8 mouse cellular contexts compared by ENCODE assay signal in the genomic region with DNA sequence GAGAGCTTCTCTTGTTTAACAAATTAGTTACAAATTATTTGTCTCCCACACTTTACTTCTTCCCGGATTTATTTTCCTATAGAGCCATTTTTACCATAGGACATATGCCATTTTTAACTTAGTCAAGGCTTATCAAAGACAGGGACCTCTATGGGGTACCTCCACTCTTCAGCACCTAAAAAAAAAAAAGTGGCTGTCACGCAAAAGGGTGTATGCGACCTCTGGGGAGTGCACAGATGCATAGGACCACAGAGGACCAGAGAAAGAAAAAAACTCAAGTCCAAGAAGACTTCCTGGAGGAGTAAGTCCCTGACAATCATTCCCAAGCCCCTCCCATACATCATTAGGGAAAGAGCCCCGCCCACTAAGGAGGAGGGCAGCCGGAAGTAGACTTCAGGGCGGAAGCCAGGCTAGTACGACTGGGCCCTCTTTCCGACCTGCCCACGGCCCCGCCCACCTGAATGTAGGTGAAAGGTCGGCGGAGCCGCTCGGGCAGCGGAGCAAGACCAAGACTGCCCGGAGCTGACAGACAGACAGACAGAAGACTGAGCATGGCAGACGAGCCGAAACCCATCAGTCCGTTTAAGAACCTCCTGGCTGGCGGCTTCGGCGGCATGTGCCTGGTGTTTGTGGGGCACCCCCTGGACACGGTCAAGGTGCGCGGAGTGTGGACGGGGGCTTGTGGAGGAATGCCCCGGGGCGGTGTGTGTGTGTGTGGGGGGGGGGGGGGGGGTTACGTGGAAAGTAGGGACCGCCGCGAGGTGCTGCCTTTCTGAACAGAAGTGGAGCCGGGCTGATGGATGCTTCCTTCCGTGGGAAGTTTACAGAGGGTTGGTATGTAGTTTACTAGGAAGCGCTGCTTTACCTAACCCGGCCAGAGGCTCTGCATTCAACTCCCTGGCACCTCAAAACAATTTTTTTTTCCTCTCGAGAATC. TPM values are rescaled to one million over a fixed set of nuclear protein-coding genes. Genes with fewer than 3 reads are reported as not detected.
A peak's percentile ranks its signal among the peaks of the same experiment; 100 is the strongest.
DNase-seq lines count a peak whose midpoint lies in the region; ATAC-seq and TF ChIP-seq lines count a peak whose summit lies in the region.

Gene Slc25a20 (plus strand): TSS at position 412 of the 936 bp plus-strand sequence.

- in situ Hi-C loops in ES-E14 (cut with MboI; ENCODE audit: low sequenced_read_pairs in 2 of 2, unreplicated experiment in 2 of 2), result no loop called here

- WGBS in forebrain, embryonic 16.5 days, result 2% methylated on average over 37 of the region's 37 CpGs
- WGBS in lung, embryonic 15.5 days, result 2% methylated on average over 36 of the region's 37 CpGs

- H3K4me2 ChIP-seq in forebrain, embryonic 16.5 days (ENCODE audit: low read length), result peak within 1 kb of the TSS; percentile 67
- H3K4me2 ChIP-seq in lung, embryonic 15.5 days, result peak within 1 kb of the TSS; percentile 74

- H3K4me3 ChIP-seq in ES-E14 (ENCODE audit: insufficient read depth in 1 of 2, low read depth in 1 of 2, low read length in 2 of 2, poor library complexity in 1 of 2, severe bottlenecking in 1 of 2), result peak within 1 kb of the TSS; percentile 93
- H3K4me3 ChIP-seq in forebrain, embryonic 16.5 days (replicated peaks; ENCODE audit: low read length), result peak within 1 kb of the TSS; percentile 71
- peak within 1 kb of the TSS; percentile 75 for H3K4me3 ChIP-seq in lung, embryonic 15.5 days

- peak; percentile 83 for ATAC-seq in forebrain, embryonic 16.5 days
- peak; percentile 95 for ATAC-seq in lung, embryonic 15.5 days (ENCODE audit: borderline replicate concordance, extremely low read depth, low FRiP score, low TSS enrichment)

- no peaks in the 10 kb centered on the region for H3K9me3 ChIP-seq in ES-E14 (ENCODE audit: control insufficient read depth, insufficient read depth, low read depth, low read length)
- no peaks in the 10 kb centered on the region for H3K9me3 ChIP-seq in forebrain, embryonic 16.5 days (ENCODE audit: control insufficient read depth, low read length)
- H3K9me3 ChIP-seq in lung, embryonic 15.5 days, result no peaks in the 10 kb centered on the region

- H3K9ac ChIP-seq in ES-E14 (ENCODE audit: insufficient read depth, low read depth, low read length, poor library complexity, severe bottlenecking), result peak within 1 kb of the TSS; percentile 89
- H3K9ac ChIP-seq in forebrain, embryonic 16.5 days (replicated peaks; ENCODE audit: low read depth, low read length), result peak within 1 kb of the TSS; percentile 63
- peak within 1 kb of the TSS; percentile 50 for H3K9ac ChIP-seq in lung, embryonic 15.5 days

- peak within 1 kb of the TSS; percentile 25; the same call in 1 of the 2 replicates for H3K27ac ChIP-seq in ES-E14 (ENCODE audit: insufficient read depth, low read depth, low read length, poor library complexity, severe bottlenecking)
- H3K27ac ChIP-seq in forebrain, embryonic 16.5 days (ENCODE audit: low read length), result no peak within 1 kb of the TSS
- H3K27ac ChIP-seq in lung, embryonic 15.5 days, result no peak within 1 kb of the TSS

- H3K27me3 ChIP-seq in forebrain, embryonic 16.5 days (replicated peaks; ENCODE audit: control insufficient read depth, insufficient read depth, low read length), result no peaks in the 10 kb centered on the region
- H3K27me3 ChIP-seq in lung, embryonic 15.5 days, result no peaks in the 10 kb centered on the region

- peak; percentile 92 for DNase-seq in ES-E14 (ENCODE audit: low read depth, low spot score)
- peak; percentile 75 to 83 for DNase-seq in cerebellum, adult 18-20 months
- peak; percentile 82 to 83 for DNase-seq in heart, postnatal 36 days
- peak; percentile 49 to 54 for DNase-seq in layer of hippocampus, adult 8-10 months (ENCODE audit: low spot score in 2 of 2)
- DNase-seq in ovary, adult 18-20 months (ENCODE audit: low spot score), result peak; percentile 81
- peak; percentile 79 for DNase-seq in thymus, postnatal 0 days (ENCODE audit: low spot score)

- intact Hi-C loops in heart, postnatal 36 days (cut with DNase I), result no loop called here

- peaks cover 2 to 4% of the 10 kb centered on the region in 2 experiments; a peak in 2 of 4 replicates for H3K4me1 ChIP-seq in ES-E14 (ENCODE audit: control insufficient read depth in 2 of 2, insufficient read depth in 2 of 2, low read length in 2 of 2, poor library complexity in 1 of 2)
- peaks cover 8% of the 10 kb centered on the region; the same call in 1 of the 2 replicates for H3K4me1 ChIP-seq in forebrain, embryonic 16.5 days (replicated peaks; ENCODE audit: control insufficient read depth, insufficient read depth, low read length)
- peaks cover 15% of the 10 kb centered on the region for H3K4me1 ChIP-seq in lung, embryonic 15.5 days

- no peaks in the 10 kb centered on the region for H3K36me3 ChIP-seq in ES-E14 (ENCODE audit: control insufficient read depth, insufficient read depth, low read length, poor library complexity, severe bottlenecking)
- no peaks in the 10 kb centered on the region for H3K36me3 ChIP-seq in forebrain, embryonic 16.5 days (ENCODE audit: control insufficient read depth, insufficient read depth)
- no peaks in the 10 kb centered on the region for H3K36me3 ChIP-seq in lung, embryonic 15.5 days

TF ChIP-seq in ES-E14, 5 proteins besides CTCF, POLR2A, EP300 and RAD21:
- TF ChIP-seq CHD2 (IDR thresholded peaks at IDR 0.05; ENCODE audit: low read depth, low read length) (no peak), ZC3H11A (IDR thresholded peaks at IDR 0.05; ENCODE audit: borderline replicate concordance, low read depth, low read length) (no peak), HCFC1 (IDR thresholded peaks at IDR 0.05; ENCODE audit: borderline replicate concordance, insufficient read depth, low read length) (no peak), MAFK (IDR thresholded peaks at IDR 0.05; ENCODE audit: insufficient read depth, low read depth, low read length) (no peak), ZNF384 (IDR thresholded peaks at IDR 0.05; ENCODE audit: low read depth, low read length) (peak; percentile 57; the same call in 1 of the 2 replicates)

RNA-seq across cellular contexts. Expression of gene Slc25a20, which starts in this region (rescaled TPM):
- total RNA-seq in ES-E14 (2012; rRNA removed), result 42.0 and 59.4 TPM in 2 replicates
- 46.3 and 47.8 TPM in 2 replicates for polyA plus RNA-seq in forebrain, embryonic 16.5 days (2015; fragmentation: Nextera tagmentation; extraction: Ambion mirVana)
- total RNA-seq in heart, postnatal 36 days (2021), result 100 to 1,000 TPM; 221 to 236 TPM
- 10 to 100 TPM; 14.3 to 17.4 (median 16.6) TPM for total RNA-seq in layer of hippocampus, adult 8-10 months (2022)
- 45.0 and 46.0 TPM in 2 replicates for polyA plus RNA-seq in lung, embryonic 15.5 days (2015; fragmentation: Nextera tagmentation; extraction: Ambion mirVana)
- polyA plus RNA-seq in thymus, postnatal 0 days (2015; fragmentation: Nextera tagmentation; extraction: Ambion mirVana), result 40.9 and 43.4 TPM in 2 replicates
